Mouse (Mus musculus) G1E (cell line): ENCODE measurements around the gene Borcs6.

Source experiments
- CTCF ChIP-seq: IDR thresholded peaks from 2 replicates; pipeline ENCODE4 v1.5.1; 2012; ENCODE audit warnings: low read depth, low read length, inconsistent platforms, mixed read lengths
- GATA1 ChIP-seq: IDR thresholded peaks from 2 replicates; pipeline ENCODE4 v1.6.1; 2012; ENCODE audit warnings: borderline replicate concordance, low read length, inconsistent platforms, mixed read lengths
- POLR2AphosphoS5 ChIP-seq: IDR thresholded peaks from 2 replicates; pipeline ENCODE4 v1.6.1; 2012; ENCODE audit warnings: low read depth, low read length, inconsistent platforms; ENCODE audit not compliant: insufficient replicate concordance
- TAL1 ChIP-seq: conservative IDR thresholded peaks from 2 replicates; pipeline ENCODE4 v1.6.1; 2012; ENCODE audit warnings: low read depth, low read length, inconsistent platforms, mixed read lengths

GRCm38 (mm10) chr11:69091566-69092385, 32.3 kb downstream of the Borcs6 start:
- no peak for TF ChIP-seq GATA1
- TF ChIP-seq CTCF, result no peak
- no peak for TF ChIP-seq POLR2AphosphoS5
- no peak for TF ChIP-seq TAL1
